Mouse (Mus musculus) lung, adult 2 months (tissue): ENCODE data around the gene Lrp1.

Source experiments
- CTCF ChIP-seq: fragments of 200-500 bp; IDR thresholded peaks from 2 replicates; pipeline ENCODE4 v1.5.1; 2011; ENCODE audit warnings: mild to moderate bottlenecking, low read length, control low read depth; ENCODE audit not compliant: insufficient read depth
- POLR2A ChIP-seq: fragments of 200-500 bp; IDR thresholded peaks from 2 replicates; pipeline ENCODE4 v1.6.1; 2011; ENCODE audit warnings: low read depth, mild to moderate bottlenecking, control low read depth, low read length, borderline replicate concordance; ENCODE audit errors: extremely low read depth

DNA sequence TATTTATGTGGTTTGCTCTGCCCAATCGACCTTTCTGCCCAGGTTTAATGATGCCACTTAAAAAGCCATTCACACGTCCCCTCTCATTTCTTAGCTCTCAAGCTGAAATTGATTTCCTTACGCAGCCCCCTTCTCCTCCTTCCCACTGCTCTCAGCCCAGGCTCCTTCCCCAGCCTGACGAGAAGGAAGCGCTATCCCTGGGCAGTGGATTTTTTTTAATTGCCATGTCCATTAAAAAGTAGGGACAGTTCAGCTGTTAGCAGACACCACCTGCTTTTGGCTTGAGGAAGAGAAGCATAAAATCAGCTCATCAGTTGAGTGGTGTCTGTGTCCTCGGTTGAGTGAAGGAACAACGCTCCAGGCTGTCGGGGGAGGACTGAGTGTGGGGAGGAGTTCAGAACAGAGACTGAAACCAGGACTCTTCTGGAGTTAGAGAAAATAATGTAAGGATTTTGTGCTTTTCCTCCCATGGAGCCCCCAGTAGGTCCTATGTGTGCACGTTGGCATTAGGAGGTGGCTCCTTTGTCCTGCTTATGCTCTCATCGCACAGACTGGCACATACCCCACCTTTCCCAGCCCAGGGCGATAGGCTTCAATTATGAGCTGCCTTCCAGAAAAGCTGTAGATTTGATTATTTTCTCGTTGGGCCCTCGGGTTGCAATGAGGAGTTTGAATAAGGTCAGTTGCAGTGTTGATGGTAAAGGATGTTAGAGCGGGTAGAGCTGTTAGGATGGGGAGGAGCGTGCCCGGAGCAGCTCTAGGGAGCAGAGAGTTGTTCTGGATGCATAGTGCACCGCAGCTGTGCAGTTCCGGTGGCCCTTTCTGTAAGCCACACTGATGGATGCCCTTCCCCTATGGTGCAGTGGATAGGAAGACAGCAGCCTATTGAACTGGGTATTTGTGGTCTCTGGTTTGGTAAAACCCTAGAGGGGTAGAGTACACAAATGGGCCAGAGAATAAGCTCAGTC, 130.5 kb downstream of the Lrp1 start:
- no peak for TF ChIP-seq POLR2A
- TF ChIP-seq CTCF, result no peak
